Mouse (Mus musculus) T-helper 17 cell (primary cell): ENCODE data around the gene Panx1.

Experiments
- in situ Hi-C, 2 experiments: fragments of 300-600 bp; cut with MboI, MseI; formaldehyde crosslinking; loops; 1 replicate in 1 of 2; 2 replicates in 1 of 2; pipeline ENCODE4 v1.15.1; 2025; ENCODE audit warnings: high pct_unique_total_duplicates in 2 of 2

Panx1 gene

DNA sequence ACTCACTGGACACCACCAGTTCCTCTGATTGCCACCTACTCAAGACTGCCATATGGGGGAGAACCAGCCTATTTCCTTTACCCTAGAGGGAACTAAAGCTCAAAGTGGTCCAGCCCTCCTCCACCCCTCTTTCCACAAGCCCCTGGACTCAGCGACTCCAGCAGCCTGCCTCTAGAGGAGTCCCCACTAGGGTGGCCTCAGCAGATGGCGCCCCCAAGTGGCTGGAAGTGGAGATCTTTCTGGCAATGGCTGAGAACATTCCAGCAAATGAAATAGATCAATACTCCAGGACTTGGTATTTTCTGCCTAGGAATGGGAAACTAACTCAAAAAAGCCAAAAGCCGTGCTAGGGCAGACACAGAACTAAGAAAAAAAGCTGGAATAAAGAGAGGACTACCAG, 17.6 kb downstream of the Panx1 start:
- in situ Hi-C loops: no loop called here

DNA sequence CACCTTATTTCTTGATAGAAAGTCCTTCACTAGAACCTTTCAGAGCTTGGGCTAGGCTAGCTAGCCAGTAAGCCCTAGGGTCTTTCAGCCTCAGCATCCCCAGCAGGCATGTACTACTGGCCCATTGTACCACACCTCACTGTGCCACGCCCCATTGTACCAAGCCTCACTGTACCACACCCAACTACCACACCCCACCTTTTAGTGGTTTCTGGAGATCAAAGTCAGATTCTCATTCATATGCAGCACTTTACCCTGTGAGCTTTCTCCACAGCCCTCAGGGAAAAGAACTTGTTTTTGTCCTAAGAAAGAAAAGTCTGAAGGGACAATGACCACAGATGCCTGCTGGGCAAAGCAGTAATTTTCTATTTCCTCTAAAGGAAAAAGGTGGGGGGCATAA, 22.2 kb downstream of the Panx1 start:
- in situ Hi-C loops: no loop called here

GRCm38 (mm10) chr9:15021156-15021555, 24.1 kb downstream of the Panx1 start:
- in situ Hi-C loops: no loop called here

GRCm38 (mm10) chr9:15020561-15021080, 24.7 kb downstream of the Panx1 start:
- in situ Hi-C loops: no loop called here

DNA sequence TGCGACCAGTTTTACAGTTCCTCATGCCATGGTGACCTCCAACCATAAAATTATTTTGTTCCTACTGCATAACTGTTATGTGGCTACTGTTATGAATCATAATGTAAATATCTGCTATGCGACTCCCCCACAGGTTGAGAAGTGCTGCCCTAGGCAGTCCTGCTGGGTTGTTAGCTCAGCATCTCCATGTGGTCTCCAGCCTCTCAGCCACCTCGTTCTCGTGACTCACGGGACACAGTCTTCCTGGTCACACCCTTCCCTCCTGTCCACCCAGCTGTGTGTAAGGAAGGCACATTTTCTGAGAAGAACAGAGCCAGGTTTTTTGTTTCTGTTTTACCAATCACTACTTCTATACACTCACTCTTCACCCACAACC, 26.5 kb downstream of the Panx1 start:
- in situ Hi-C loops: loop anchor here (5.0 to 10.0 kb wide), 4 partner anchors 116 to 514 kb away; partner anchors contain the start of genes 1700012B09Rik (in 1 of the 2), Cwc15 (in 1 of the 2), Izumo1r (in 1 of the 2) and Kdm4d (in 1 of the 2)

DNA sequence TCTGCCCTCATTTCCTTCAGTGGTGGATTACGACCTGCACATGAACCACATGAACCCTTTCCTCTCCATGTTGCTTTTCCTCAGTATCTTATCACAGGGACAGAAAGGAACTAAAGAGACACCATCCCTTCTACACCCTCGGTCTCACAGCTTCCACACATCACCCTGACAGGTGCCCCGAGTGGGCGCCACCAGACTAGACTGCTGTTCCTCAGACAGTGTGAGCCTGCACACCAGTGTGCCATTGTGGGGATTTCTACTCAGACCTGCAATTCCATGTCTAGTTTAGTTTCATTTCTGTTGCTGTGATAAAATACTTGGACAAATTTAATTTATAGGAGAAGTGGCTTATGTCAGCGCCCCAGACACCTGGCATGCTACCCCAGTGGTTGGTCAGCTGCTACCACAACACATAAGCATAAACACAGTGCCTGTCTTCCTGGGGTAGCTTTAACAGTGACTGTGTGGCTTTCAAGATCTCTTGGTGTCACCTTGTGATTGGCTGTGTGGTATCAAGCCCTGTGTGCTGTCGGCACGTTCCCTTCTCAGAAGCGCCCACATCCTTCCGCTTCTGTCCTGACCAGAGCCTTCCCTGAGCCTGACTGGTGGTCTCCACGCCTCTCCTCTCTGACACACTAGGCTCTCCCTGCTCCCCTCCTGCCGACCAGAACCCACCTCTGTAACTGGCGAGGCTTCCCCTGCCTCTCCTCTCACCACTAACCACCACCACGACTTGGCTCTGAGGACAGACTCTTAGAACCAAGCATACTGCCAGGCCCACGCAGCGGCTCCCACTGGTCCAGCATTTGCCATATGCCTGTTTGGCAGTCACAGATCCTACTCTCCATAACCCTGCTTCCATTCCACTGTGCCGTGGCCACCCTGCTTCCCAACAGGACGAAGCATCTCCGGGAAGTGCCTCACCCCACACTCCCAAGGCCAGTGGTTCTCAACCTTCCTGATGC, 27.2 kb downstream of the Panx1 start:
- in situ Hi-C loops: loop anchor here (5.0 to 10.0 kb wide), 4 partner anchors 116 to 513 kb away; partner anchors contain the start of genes 1700012B09Rik (in 1 of the 2), Cwc15 (in 1 of the 2), Izumo1r (in 1 of the 2) and Kdm4d (in 1 of the 2)

DNA sequence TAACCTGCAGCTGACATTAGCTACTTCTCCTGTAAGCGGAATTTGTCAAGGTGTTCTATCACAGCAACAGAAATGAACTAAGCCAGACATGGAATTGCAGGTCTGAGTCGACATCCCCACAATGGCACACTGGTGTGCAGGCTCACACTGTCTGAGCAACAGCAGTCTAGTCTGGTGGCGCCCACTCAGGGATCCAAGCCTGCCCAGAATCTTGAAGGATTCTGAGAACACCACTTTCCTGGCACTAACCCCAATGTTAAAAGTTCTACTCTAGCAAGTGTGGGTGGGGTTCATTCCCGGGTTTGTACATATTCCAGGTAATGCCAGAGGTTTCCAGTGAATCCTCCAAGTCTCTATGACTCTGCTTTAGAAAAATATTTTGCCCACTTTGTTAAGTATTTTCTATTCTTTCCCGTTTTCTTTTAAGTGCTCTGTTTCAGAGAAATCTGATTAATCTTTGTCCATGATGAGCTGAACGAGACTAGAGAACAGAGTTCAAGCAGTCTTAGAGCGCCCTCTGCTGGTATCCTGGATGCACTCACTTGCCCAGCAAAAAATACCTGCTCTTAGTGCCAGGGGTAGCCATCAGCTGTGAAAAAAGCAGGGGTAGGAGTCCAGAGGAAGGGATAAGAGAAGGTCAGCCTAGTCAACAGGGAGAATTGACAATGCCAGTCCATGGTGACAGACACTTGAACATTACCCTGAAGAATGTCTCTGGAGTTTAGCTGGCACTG, 29.9 kb downstream of the Panx1 start:
- in situ Hi-C loops: loop anchor here (5.0 to 10.0 kb wide), 4 partner anchors 113 to 511 kb away; partner anchors contain the start of genes 1700012B09Rik (in 1 of the 2), Cwc15 (in 1 of the 2), Izumo1r (in 1 of the 2) and Kdm4d (in 1 of the 2)

DNA sequence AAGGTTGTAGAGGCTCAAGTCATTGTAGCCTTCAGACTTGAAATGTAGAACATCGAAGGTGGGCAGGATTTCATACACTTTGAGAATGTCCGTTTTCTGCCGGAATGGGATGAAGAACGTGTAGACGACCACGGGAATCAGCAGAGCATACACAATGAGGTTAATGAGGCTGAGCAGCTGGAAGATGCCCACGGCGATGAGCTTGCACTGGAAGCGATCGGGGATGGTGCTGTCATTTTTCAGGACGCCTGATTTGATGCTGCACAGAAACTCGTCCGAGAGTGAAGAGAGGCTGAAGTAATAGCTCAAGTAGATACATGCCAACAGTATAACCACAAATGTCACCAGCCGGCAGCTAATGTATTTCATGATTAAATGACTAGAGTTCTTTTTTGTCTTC, 37.7 kb downstream of the Panx1 start:
- in situ Hi-C loops: no loop called here

DNA sequence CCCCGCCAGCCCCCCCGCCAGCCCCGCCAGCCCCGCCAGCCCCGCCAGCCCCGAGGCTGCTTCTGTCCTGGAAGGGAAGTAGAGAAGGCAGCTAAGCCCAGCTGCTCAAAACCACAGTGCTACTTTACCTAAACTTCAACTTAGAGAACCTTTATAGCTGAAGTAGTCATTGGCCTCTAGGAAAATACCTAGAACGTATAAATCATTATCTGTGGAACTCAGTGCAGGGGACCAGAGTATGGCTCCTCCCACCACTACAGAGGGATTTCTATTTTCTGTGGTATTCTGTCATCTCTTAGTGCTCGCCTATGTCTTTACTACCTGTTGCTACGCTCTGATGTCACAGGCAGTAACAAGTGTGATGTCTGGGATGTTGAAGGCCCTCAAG, 41.0 kb downstream of the Panx1 start:
- in situ Hi-C loops: no loop called here

DNA sequence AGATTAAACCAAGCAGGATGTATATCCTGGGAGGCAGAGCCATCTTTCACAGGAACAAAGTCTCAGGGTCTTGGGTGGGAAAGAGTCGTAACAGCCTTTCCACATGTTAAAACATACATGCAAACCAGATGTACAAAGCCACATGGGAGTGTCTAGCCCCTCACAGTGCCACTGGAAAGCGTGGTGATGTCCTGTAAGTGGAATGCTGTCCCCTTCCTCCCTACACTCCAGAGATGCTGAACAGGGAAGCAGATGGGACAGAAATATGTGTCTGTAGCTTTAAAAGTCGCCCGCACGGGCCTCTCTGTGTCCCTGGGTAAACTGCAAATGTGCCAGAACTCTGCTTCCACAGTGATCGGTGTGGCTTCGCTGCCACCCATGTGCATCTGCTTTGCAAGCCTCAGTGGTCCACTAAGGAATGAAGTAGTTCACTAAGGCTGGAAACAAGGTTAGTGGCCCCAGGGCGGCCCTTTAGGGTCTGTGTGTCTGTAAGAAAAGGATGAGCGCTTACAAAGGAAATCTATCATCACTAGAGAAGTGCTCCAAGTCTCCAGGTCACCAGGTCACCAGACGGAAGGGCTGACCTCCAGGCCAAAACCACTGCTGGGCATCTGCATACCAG, 41.5 kb downstream of the Panx1 start:
- in situ Hi-C loops: no loop called here

DNA sequence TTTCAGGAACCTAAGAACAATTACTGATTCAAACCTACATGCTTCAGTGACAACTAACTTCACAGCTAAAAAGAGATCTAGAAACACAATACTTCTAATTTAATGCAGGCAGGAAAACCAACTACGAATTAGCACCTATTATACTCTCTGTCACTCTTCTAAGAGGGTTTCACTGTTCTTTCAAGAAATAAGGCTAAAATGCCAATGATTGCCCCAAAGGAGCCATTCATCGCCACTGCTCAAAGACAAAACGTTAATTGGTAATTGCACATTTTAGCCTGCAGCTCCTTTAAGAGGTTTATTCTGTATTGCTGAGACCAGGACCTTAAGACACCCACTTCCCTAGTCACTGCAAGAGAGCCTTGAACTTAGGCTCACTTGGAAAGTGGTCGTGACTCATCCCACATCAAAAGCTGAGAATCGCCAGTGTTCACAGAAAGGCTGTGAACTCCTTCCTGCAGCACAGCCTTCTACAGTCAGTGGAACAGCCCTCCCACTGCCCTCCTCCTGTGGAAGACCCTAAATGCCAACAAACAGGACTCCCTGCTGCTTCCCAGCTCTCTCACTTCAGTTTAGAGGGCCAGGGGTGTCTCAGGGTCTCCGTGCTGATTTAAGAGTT, 42.2 kb downstream of the Panx1 start:
- in situ Hi-C loops: no loop called here

DNA sequence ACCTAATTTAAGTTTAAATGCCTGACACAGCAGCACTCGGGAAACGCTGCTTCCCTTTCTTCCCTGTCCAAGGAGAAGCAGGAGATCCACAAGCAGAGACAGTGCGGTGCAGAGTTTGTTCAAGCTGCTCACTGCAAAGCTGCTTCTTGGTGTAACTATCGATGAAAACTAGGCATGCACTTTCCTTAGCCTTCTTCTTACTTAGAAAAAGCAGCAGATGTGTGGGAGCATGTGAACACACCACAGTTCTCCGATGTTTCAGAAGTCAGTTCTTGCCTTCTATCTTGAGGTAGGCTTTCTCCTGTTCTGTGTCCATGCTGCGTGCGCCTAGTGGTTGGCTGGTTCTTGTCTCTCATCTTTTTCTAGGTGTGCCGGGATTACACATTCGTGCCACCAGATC, 46.5 kb downstream of the Panx1 start:
- in situ Hi-C loops: no loop called here

DNA sequence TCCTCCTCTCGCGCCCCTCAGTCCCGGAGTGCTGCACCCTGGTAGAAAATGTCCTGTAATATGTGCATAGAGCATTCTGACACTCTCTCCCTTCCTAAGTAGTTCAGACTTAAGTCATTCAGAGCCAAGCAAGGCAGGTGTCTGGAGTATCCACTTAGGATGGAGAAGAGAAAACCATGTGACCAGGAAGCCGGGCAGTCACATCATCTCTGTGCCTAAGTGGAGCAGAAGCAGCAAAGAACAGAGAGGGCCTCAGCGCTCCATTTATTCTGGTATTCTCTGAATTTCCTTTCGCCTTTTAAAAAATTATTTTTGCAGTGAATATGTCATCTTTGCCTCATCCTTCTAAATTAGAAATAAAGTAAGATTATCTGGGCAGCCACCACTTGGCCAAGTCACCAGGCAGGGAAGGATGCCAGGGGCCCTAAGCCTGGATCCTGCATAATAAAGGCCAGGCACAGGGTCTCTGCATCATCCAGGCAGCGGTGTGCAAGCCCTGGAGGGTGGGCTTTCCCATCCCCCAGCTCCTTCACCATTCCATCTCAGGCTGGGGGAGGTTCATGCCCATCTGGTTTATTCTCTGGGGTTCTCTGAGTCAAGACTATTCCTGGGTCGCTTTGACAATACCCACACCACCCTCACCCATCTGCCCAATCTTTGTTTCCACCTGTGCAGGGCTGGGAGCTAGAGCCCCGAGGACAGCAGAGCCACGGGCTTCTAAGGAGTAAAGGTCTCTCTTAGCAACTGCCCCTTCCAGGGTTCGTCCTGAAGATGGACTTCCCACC, 47.8 kb downstream of the Panx1 start:
- in situ Hi-C loops: no loop called here

DNA sequence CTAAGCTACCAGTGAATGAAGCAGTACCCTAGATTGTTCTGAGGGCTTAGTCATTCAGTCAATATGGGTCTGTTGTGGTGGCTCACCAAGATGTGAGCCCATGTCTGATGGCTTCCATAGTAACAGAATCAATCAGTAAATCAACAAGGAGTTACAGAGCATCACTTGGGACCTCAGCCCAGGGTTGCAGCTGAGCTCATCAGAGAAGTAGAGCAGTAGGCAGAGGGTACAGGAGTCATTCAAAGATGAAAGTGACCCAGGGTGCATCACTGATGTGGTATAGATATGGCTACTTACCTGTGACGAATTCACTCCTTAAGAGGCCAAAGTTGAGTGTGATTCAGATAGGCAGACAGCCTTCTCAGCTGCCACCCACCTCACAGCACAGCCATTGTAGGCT, 49.8 kb downstream of the Panx1 start:
- in situ Hi-C loops: no loop called here

- in situ Hi-C loops: no loop called here
Observed at GRCm38 (mm10) chr9:14988606-14989293, 56.5 kb downstream of the Panx1 start.

GRCm38 (mm10) chr9:14983141-14983540, 62.1 kb downstream of the Panx1 start:
- in situ Hi-C loops: no loop called here

DNA sequence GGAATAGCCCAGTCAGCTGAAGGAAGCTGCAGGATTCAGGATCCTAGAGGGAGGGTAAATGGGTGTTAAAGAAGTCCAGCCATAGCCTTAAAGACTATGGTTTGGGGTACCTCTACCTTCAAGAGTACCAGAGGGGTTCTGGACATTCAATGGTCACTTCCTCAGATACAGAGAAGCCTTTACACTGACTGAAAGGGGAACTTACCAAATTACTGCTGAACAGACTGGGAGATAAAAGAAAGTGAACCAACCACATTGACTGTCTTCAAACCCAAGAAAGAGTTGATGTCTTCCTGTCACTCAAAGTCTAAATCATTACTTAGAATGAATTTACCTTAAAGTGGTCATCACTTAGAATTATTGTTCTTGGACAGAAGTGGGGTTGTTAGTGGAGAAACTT, 62.6 kb downstream of the Panx1 start:
- in situ Hi-C loops: no loop called here

DNA sequence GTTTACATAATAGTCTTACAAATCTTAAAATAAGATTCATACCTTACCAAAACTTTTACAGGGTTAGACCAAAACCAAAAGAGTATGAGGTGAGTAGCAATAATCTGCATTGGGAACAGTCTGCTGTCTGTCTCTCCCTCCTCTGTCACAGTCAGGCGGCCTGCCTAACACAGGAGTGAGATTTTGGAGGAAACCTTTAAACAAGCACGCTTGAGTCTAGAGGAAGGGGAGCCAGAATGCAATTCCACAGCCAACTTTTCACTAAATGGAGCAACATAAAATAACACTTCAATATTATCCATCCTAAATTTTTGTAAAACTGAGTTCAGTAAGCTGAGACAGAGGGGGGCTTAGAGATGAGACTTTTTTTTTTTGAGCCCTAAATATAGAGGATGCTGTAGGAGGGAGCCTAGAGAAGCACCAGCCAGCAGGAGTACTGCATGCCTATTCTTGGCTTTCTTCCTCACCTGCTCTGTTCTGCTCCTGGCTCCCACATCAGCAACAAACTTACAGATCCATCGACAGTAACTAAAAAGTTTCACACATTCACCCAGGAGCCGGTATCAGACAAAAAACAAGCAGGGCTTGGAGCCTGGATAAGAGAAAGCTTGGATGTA, 63.6 kb downstream of the Panx1 start:
- in situ Hi-C loops: no loop called here
